Mouse (Mus musculus): Measurements from ENCODE around the gene Mtmr3.

Mtmr3 gene

GRCm38 (mm10) chr11:4518981-4519380 lies 75.7 kb downstream of the Mtmr3 start:
- no peak for DNase-seq (ENCODE audit: low read depth)

GRCm38 (mm10) chr11:4507421-4507820 lies 87.2 kb downstream of the Mtmr3 start:
- no peak for DNase-seq (ENCODE audit: low read depth)

GRCm38 (mm10) chr11:4506486-4506885 lies 88.2 kb downstream of the Mtmr3 start:
- no peak for DNase-seq (ENCODE audit: low read depth)

- DNase-seq (ENCODE audit: low read depth), result no peak
Observed at GRCm38 (mm10) chr11:4502206-4502605, 92.5 kb downstream of the Mtmr3 start.

GRCm38 (mm10) chr11:4500826-4501225 lies 93.8 kb downstream of the Mtmr3 start:
- DNase-seq (ENCODE audit: low read depth), result peak; percentile 14

- DNase-seq (ENCODE audit: low read depth), result no peak
Observed at GRCm38 (mm10) chr11:4500261-4500660, 94.4 kb downstream of the Mtmr3 start.

- DNase-seq (ENCODE audit: low read depth), result no peak
Observed at GRCm38 (mm10) chr11:4499456-4499855, 95.2 kb downstream of the Mtmr3 start.

GRCm38 (mm10) chr11:4498774-4499173 lies 95.9 kb downstream of the Mtmr3 start:
- no peak for DNase-seq (ENCODE audit: low read depth)

GRCm38 (mm10) chr11:4497501-4498118 lies 97.1 kb downstream of the Mtmr3 start:
- DNase-seq (ENCODE audit: low read depth), result no peak

- DNase-seq (ENCODE audit: low read depth), result no peak
Observed at GRCm38 (mm10) chr11:4495021-4495540, 99.6 kb downstream of the Mtmr3 start.

GRCm38 (mm10) chr11:4489207-4489606 lies 105.5 kb downstream of the Mtmr3 start:
- DNase-seq (ENCODE audit: low read depth), result no peak

- no peak for DNase-seq (ENCODE audit: low read depth)
Observed at GRCm38 (mm10) chr11:4488798-4489197, 105.9 kb downstream of the Mtmr3 start.

- DNase-seq (ENCODE audit: low read depth), result no peak
Observed at GRCm38 (mm10) chr11:4488367-4488766, 106.3 kb downstream of the Mtmr3 start.

- no peak for DNase-seq (ENCODE audit: low read depth)
Observed at GRCm38 (mm10) chr11:4487401-4487965, 107.2 kb downstream of the Mtmr3 start.

- no peak for DNase-seq (ENCODE audit: low read depth)
Observed at GRCm38 (mm10) chr11:4484541-4484940, 110.1 kb downstream of the Mtmr3 start.

GRCm38 (mm10) chr11:4482641-4483040 lies 112.0 kb downstream of the Mtmr3 start:
- no peak for DNase-seq (ENCODE audit: low read depth)

- no peak for DNase-seq (ENCODE audit: low read depth)
Observed at GRCm38 (mm10) chr11:4476184-4476697, 118.4 kb downstream of the Mtmr3 start.

GRCm38 (mm10) chr11:4472464-4473179 lies 122.0 kb downstream of the Mtmr3 start:
- no peak for DNase-seq (ENCODE audit: low read depth)

- DNase-seq (ENCODE audit: low read depth), result peak; percentile 30
Observed at GRCm38 (mm10) chr11:4471734-4472133, 122.9 kb downstream of the Mtmr3 start.

GRCm38 (mm10) chr11:4471251-4471650 lies 123.4 kb downstream of the Mtmr3 start:
- DNase-seq (ENCODE audit: low read depth), result no peak

GRCm38 (mm10) chr11:4469091-4469490 lies 125.6 kb downstream of the Mtmr3 start:
- DNase-seq (ENCODE audit: low read depth), result no peak

- DNase-seq (ENCODE audit: low read depth), result no peak
Observed at GRCm38 (mm10) chr11:4467436-4467835, 127.2 kb downstream of the Mtmr3 start.

GRCm38 (mm10) chr11:4466191-4466590 lies 128.5 kb downstream of the Mtmr3 start:
- no peak for DNase-seq (ENCODE audit: low read depth)

All from NIH3T3 (cell line).